Mouse (Mus musculus) testis, adult 2 months (tissue): ENCODE results near the gene Gm43720.

Experiments
- CTCF ChIP-seq: fragments of 200-500 bp; IDR thresholded peaks from 2 replicates; pipeline ENCODE4 v1.5.1; 2012; ENCODE audit warnings: low read depth, mild to moderate bottlenecking, inconsistent platforms, low read length, moderate library complexity; ENCODE audit not compliant: control insufficient read depth, insufficient read depth, insufficient replicate concordance
- POLR2A ChIP-seq: fragments of 200-500 bp; IDR thresholded peaks from 2 replicates; pipeline ENCODE4 v1.6.1; 2012; ENCODE audit warnings: low read depth, mild to moderate bottlenecking, inconsistent platforms, low read length, moderate library complexity; ENCODE audit not compliant: control insufficient read depth

DNA sequence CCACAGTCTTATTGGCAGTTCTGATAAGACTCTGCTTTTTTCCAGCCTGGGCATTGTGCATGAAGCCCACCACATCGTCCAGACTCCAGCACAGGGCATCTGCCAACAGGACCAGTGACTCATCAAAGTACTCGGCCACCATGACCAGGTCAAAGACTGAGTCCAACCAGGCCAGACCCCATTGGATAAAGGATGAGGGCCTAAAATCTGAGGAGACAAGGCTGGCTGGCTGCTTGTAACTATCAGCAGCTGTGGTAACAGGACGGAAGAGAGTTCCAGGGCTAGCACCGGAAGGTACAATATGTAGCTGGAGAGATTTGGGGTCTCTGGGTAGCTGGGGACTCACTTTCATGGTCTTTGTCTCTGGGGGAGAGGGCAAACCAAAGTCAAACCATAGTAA lies 14.0 kb downstream of the Gm43720 start:
- no peak for TF ChIP-seq CTCF
- TF ChIP-seq POLR2A = no peak
